Mouse (Mus musculus): Measurements from ENCODE around the gene Cntnap1.
"Not testable (repeated sequence)": the region's sequence is repeated elsewhere in the genome, so short reads cannot be mapped to it uniquely, and the experiment has no call there.

Gene Cntnap1

GRCm38 (mm10) chr11:101170354-101170810 is at the start of gene Cntnap1:
Cntnap1 (plus strand) TSS chr11:101170523.
- no peak for DNase-seq (ENCODE audit: extremely low spot score)

GRCm38 (mm10) chr11:101120545-101121188 is 49.7 kb upstream of the Cntnap1 start:
- DNase-seq (ENCODE audit: extremely low spot score), result no peak

DNA sequence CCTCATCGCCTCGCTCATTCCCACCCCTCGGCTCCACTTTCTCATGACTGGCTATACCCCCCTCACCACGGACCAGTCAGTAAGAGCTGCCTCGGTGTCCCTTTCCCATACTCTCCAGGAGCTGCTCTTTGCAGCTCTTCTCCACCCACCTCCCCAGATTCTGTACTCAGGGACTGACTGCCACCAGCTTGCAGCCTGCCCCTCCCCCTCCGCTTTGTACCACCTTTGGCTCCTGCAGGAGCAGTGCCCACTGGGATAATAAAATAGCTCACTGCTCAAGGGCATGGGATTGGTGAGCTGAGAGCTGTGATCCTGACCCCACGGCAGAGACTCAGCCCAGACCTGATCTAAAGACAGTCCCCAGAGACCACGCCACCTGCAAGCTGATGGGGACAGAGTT is 45.8 kb upstream of the Cntnap1 start:
- DNase-seq (ENCODE audit: extremely low spot score), result not testable (repeated sequence)

- not testable (repeated sequence) for DNase-seq (ENCODE audit: extremely low spot score)
These were observed 45.3 kb upstream of the Cntnap1 start for GRCm38 (mm10) chr11:101125008-101125407.

DNA sequence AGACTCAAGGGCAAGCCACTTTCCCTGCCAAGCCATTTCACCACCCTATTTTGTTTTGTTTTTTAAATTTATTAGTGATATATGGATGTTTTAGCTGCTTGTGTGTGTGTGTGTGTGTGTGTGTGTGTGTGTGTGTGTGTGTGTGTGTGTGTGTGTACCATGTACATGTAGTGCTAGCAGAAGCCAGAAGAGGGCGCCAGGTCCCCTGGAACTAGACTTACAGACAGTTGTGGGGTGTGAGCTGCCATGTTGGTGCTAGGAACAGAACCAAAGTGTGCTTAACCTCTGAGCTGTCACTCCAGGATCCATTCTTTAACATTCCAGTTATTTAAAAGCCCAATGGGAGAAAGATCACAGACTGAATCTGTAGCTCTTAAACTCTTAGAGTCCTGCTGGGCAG is 43.2 kb upstream of the Cntnap1 start:
- DNase-seq (ENCODE audit: extremely low spot score), result no peak

GRCm38 (mm10) chr11:101128996-101129577 is 41.2 kb upstream of the Cntnap1 start:
- no peak for DNase-seq (ENCODE audit: extremely low spot score)

DNA sequence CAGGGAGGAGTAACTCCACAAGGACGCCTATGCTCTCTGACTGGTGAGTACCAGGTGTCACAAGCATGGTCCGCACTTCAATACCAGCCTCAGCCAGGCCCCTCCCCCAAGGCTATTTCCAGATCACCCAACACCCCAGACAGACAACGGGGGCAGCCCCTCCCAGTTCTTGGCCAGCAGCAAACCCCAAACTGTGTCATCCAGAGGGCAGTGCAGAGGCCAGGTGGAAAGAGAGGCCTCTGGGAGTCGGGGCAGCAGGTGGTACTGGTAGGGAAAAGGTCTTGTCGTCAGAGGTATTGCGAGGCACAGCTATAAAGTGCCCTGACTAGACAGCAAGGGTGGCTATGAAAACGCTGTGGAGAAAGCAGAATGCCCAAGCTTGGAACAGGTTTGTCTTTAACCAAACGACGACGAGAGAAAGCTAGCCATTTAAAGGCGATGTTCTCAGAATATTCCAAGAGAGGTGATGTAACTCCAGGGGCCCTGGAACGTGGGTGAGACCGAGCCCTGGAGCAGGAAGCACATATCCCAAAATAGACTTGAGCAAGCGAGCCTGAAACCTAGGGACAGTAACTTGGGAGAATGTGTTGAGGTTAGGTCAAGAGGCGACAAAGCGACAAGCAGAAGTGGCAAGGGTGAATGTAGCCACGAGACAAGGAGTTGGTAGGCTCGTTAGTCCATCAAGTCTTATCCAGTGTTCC is 40.1 kb upstream of the Cntnap1 start:
- no peak for DNase-seq (ENCODE audit: extremely low spot score)

- no peak for DNase-seq (ENCODE audit: extremely low spot score)
These were observed 39.1 kb upstream of the Cntnap1 start for GRCm38 (mm10) chr11:101131187-101131586.

DNA sequence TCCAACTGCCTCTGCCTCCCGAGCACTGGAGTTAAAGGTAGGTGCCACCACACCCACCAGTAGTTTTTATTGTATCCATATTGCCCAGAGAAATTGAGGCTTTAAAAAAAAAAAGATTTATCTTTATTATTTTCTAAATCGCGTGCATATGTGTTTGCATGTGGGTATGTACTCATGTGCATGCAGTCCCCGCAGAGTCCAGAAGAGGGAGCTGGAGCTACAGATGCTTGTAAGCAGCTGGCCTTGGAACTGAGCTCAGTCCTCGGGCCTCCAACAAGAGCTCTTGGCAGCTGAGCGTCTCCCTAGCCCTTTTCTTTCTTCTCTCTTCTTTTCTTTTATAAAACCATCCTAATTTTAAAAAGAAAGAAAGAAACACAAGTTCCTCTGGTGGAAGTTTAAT is 38.6 kb upstream of the Cntnap1 start:
- no peak for DNase-seq (ENCODE audit: extremely low spot score)

DNA sequence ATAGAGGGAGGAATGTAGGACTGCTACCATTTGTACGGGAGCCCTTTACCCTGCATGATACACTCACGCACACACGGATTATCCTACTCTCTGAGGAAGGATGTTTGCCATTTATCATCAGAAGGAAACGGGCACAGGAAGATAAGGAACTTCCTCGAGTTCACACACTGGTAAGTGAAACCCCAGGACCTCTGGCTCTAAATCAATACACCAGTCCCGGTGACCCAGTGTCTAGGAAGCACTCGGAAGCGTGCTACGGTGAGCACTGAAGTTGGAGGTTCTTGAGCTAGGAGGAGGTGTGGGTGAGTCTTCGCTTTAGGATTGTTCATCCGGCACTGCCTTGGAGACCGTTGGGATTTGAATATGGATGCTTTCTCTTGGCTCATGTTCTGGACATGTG is 37.3 kb upstream of the Cntnap1 start:
- DNase-seq (ENCODE audit: extremely low spot score), result no peak

DNA sequence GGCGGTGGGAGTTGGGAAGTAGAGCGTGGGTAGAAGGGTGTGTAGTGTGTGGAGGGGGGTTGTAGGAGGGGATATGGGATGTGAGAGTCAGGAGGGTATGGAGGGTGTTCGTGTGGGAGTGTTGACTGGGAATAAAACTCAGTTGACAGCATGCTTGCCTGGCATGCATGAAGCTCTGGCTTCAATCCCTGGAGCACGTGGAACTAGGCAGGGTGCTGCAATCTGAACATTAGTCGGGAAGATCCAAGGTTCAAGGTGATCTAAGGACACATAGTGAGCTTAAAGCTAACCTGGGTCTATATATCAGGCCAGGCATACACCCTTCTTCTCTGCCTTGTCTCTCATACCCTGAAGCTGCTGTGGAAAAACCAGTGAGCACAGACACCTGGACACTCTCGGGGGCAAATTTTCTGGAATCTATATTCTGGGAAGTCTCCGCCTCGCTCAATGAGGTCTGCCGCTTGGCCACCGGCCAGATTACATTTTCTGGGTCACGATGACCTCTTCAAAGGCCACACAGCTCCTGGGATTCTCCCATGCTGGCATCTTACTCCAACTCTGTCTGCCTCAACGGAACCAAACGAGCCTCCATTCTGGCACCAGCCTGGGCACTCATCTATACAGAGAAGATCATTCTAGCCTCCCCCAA is 36.0 kb upstream of the Cntnap1 start:
- no peak for DNase-seq (ENCODE audit: extremely low spot score)

DNA sequence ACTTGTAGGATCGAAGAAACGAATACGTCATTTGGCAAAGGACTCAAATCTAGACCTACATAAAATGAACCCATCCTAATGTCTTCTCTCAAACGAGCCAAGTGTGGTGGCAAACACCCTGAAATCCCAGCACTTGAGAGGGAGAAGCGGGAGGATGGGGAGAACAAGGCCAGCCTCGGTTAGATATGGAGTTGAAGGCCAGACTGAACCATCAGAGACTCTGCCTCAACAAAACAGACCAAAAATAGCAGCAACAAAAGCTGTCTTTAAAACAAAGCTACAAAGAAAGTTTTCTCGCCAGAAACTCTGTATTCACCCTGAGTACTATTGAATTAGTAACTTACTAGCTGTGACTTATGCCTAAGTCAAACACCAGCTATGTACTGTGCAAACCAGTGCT is 33.3 kb upstream of the Cntnap1 start:
- DNase-seq (ENCODE audit: extremely low spot score), result no peak

GRCm38 (mm10) chr11:101138536-101139181 is 31.7 kb upstream of the Cntnap1 start:
- DNase-seq (ENCODE audit: extremely low spot score), result peak; percentile 35

GRCm38 (mm10) chr11:101140164-101140819 is 30.0 kb upstream of the Cntnap1 start:
- DNase-seq (ENCODE audit: extremely low spot score), result no peak

DNA sequence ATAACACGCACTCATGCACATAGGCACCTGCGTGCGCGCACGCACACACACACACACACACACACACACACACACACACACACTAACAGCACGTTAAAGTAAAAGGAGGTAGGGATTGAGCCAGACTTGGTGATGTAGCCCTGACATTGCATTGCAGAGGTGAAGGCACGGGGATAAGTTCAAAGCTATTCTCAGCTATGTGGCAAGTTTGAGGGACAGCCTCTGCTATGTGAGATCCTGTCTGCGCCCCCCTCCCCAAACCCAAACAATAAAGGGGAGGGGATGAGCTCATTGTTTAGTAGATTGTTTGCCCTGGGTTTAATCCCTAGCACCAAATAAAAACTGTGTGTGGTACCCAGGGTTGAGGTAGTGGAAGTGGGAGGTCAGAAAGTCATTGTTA is 29.2 kb upstream of the Cntnap1 start:
- DNase-seq (ENCODE audit: extremely low spot score), result no peak

DNA sequence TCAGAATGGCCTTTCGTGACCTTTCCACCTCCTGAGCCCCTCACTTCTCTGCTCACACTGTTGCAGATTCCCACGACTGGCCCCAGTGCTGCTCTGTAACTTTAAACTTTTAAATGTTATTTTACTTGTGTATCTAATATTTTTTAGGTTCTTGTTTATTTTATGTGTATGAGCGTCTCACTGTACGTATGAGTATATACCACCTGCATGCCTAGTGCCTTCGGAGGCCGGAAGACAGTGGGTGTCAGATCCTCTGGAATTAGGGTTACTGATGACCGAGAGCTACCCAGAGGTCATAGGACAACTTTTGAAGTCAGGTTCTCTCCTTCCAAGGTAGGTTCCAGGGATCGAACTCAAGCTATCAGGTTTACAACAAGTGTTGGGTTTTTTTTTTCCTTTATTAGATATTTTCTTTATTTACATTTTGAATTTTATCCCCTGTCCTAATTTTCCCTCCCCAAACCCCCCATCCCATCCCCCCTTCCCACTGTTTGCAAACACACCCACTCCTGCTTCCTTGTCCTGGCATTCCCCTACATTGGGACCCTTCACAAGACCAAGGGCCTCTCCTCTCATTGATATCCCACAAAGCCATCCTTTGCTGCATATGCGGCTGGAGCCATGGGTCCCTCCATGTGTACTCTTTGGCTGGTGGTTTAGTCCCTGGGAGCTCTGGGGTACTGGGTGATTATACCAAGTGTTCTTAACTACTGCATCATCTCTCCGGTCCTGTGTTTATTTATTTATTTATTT is 27.9 kb upstream of the Cntnap1 start:
- DNase-seq (ENCODE audit: extremely low spot score), result no peak

DNA sequence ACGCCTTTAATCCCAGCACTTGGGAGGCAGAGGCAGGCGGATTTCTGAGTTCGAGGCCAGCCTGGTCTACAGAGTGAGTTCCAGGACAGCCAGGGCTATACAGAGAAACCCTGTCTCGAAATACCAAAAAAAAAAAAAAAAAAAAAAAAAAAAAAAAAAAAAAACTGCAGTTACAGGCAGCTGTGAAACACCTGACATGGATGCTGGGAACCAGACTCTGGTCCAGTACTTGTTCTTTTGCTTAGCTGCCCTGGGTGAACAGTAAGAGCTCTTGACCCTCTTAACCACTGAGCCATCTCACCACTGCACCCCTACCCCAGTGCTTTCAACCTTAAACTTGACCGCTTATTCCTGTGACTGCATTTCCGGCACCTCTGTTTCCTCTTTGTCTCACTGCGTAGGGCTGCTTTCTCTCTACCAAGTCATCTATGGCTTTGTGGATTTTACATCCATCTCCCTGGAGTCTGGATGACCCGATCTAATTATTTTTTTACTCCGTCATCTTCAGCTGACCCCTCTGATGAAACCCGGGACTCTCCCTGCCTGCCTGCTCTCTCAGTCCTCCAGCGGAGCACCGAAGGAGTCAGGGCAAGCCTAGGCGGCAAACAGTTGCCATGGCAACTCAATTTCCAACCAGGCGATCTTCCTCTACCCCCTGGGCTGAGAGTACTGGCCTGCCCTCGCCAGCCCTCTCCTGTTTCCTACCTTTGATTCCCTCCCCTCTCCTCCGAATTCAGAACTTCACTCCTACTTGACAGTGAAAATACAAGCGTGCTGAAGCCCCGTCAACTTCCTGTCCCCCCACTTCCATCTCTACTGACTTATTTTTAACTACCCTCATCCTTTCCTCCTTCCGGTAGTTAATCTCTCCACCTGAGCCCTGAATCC is 26.7 kb upstream of the Cntnap1 start:
- DNase-seq (ENCODE audit: extremely low spot score), result peak; percentile 55

GRCm38 (mm10) chr11:101146377-101146776 is 23.9 kb upstream of the Cntnap1 start:
- DNase-seq (ENCODE audit: extremely low spot score), result peak; percentile 43

- DNase-seq (ENCODE audit: extremely low spot score), result no peak
These were observed 21.6 kb upstream of the Cntnap1 start for GRCm38 (mm10) chr11:101148751-101149150.
